Mouse (Mus musculus): Measurements from ENCODE around the gene Capza2.

GRCm38 (mm10) chr6:17692647-17693046 is 56.6 kb downstream of the Capza2 start, which contains the start of gene St7:
- TF ChIP-seq POLR2A (IDR thresholded peaks at IDR 0.05; ENCODE audit: insufficient read depth, low read depth, low read length) (no peak), CTCF (IDR thresholded peaks at IDR 0.05; ENCODE audit: insufficient read depth, low read depth, low read length) (no peak)

All from olfactory bulb, adult 2 months (tissue).